Mouse (Mus musculus) gastrocnemius, postnatal 10 days (tissue): ENCODE results near the gene Mettl6. TPM values are rescaled to one million over a fixed set of nuclear protein-coding genes. Genes with fewer than 3 reads are reported as not detected.

Experiments used
- DNase-seq: peaks from one replicate; pipeline ENCODE4 v3.0.0; 2021; ENCODE audit warnings: mixed read lengths
- total RNA-seq, 2 experiments: library from RNA; stranded (reverse); gene quantifications; 2 replicates each; pipeline ENCODE4 v1.2.3; 2021

Gene Mettl6
- total RNA-seq, 2 experiments from 2014 or later: 13.3 to 16.4 TPM

GRCm38 (mm10) chr14:31433126-31433525 is 61.7 kb downstream of the Mettl6 start:
- DNase-seq: no peak

- DNase-seq: no peak
Observed at GRCm38 (mm10) chr14:31432424-31432823, 62.4 kb downstream of the Mettl6 start.

GRCm38 (mm10) chr14:31431789-31432330 is 63.0 kb downstream of the Mettl6 start:
- DNase-seq: no peak

DNA sequence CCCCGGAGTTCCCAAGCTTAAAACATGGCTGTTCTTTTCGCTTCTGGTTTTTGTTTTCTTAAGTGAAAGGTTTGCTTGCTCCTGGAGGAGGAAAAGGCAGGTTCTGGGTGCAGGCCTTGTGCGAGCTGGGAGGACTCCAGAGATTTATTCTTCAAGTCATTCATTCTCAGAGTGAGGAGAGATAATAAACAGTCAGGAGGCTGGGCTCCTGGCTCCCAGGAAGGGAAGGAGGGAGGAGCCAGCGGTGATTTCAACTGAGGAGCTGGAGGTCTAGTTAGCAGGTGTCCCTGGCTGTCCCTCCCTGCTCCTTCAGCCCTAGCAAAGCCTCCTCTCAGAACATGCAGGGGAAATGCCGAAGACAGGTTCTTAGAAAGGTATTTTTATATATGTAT is 65.8 kb downstream of the Mettl6 start:
- no peak for DNase-seq

- peak; percentile 57 for DNase-seq
Observed at GRCm38 (mm10) chr14:31428211-31429003, 66.4 kb downstream of the Mettl6 start.

Other genes starting within 250 kb of the Mettl6 start
- 1 to 10 TPM; 6.2 to 6.7 TPM for gene Phf7, start 243.7 kb downstream of the Mettl6 start, total RNA-seq
- gene Bap1, start 243.6 kb downstream of the Mettl6 start, total RNA-seq: 10 to 100 TPM; 40.1 to 44.6 TPM
- under 1 TPM; 0.33 to 0.43 TPM for gene Dnah1, start 171.1 kb downstream of the Mettl6 start, total RNA-seq
- gene Capn7, start 158.4 kb downstream of the Mettl6 start, total RNA-seq: 10 to 100 TPM; 28.0 to 31.1 TPM
- 10 to 100 TPM; 76.2 to 81.0 TPM for gene Sh3bp5, start 59.0 kb downstream of the Mettl6 start, total RNA-seq
- gene Eaf1, start 641 bp downstream of the Mettl6 start, total RNA-seq: 10 to 100 TPM; 15.0 to 24.5 TPM
- 10 to 100 TPM in 1 of 2 experiments, 1 to 10 TPM in 1; 8.9 to 10.2 TPM for gene Colq, start 96.3 kb upstream of the Mettl6 start, total RNA-seq
- gene Gm49387, start 145.8 kb upstream of the Mettl6 start, total RNA-seq: under 1 TPM in 1 of 2 experiments, not detected in 1; 0.56 TPM
- 10 to 100 TPM; 11.0 to 11.1 TPM for gene Btd, start 146.0 kb upstream of the Mettl6 start, total RNA-seq
- 10 to 100 TPM; 10.9 to 12.3 TPM for gene Hacl1, start 146.2 kb upstream of the Mettl6 start, total RNA-seq